Mouse (Mus musculus) liver, postnatal 0 days (tissue): Measurements from ENCODE around the gene Pgpep1l.

ENCODE experiments used
- CTCF ChIP-seq: sonication (generic); IDR thresholded peaks from 2 replicates; pipeline ENCODE4 v1.5.1; 2016; ENCODE audit warnings: antibody characterized with exemption, low read depth
- EP300 ChIP-seq: IDR thresholded peaks from 2 replicates; pipeline ENCODE4 v1.6.1; 2016; ENCODE audit warnings: antibody characterized with exemption, low read depth, mild to moderate bottlenecking

DNA sequence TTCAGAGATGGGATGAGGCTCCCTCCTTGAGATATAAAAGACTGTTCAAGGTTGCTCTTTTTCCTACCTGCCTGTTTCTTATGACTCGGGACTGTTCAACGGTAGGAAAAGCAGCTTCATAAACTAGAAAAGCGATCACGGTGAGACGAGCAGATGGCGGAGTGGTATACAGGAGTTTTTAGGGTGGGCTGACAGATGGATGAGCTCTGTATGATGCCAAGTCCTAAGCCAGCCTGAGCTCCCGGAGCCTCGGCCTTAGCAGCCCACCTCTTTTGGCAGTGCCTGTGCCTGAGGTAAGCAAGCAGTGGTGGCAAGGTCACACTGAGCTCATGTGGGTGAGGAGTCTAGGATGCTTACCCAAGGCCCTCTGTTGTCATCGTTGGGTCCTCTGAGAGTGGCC is 33.2 kb downstream of the Pgpep1l start:
- TF ChIP-seq CTCF (no peak), EP300 (no peak)
